Mouse (Mus musculus) CH12.LX (cell line): Measurements from ENCODE around the gene Pcgf1. TPM values are rescaled to one million over a fixed set of nuclear protein-coding genes. Genes with fewer than 3 reads are reported as not detected.
A peak's percentile ranks its signal among the peaks of the same experiment; 100 is the strongest.

Experiments used
- DNase-seq: peaks from one replicate; pipeline ENCODE4 v3.0.0-alpha.2; 2013; ENCODE audit errors: extremely low read depth
- H3K27ac ChIP-seq: 2 replicates; pipeline ENCODE4 v1.5.1; 2012; ENCODE audit warnings: low read depth, mild to moderate bottlenecking, control low read depth, moderate library complexity; ENCODE audit not compliant: insufficient read depth
- H3K27me3 ChIP-seq: replicated peaks from 2 replicates; pipeline ENCODE3; 2012; ENCODE audit warnings: inconsistent platforms
- H3K36me3 ChIP-seq, 2 experiments: replicated peaks in 1 of 2; 2 replicates each; pipeline versions ENCODE3 to v1.6.1; 2012; ENCODE audit warnings: inconsistent platforms in 1 of 2, low read length in 1 of 2, mild to moderate bottlenecking in 1 of 2, mixed read lengths in 1 of 2, moderate library complexity in 1 of 2; ENCODE audit not compliant: control insufficient read depth in 1 of 2, insufficient read depth in 1 of 2
- H3K4me1 ChIP-seq, 2 experiments: 2 replicates each; pipeline ENCODE4 v1.6.1; 2012; ENCODE audit warnings: inconsistent platforms in 1 of 2, moderate library complexity in 1 of 2; ENCODE audit not compliant: insufficient read depth in 2 of 2, control insufficient read depth in 1 of 2
- H3K4me2 ChIP-seq: 2 replicates; pipeline ENCODE4 v1.6.1; 2012; ENCODE audit warnings: low read depth, mild to moderate bottlenecking, control low read depth; ENCODE audit not compliant: poor library complexity, insufficient read depth, severe bottlenecking
- H3K4me3 ChIP-seq, 3 experiments: fragments of 150-350 bp in 1 of 3; sonication (generic) in 1 of 3; replicated peaks in 1 of 3; 2 replicates each; pipeline versions ENCODE3 to v1.5.1; 2011 to 2012; ENCODE audit warnings: low read depth in 2 of 3, low read length in 2 of 3, mild to moderate bottlenecking in 2 of 3, moderate library complexity in 2 of 3, control low read depth in 1 of 3, improper control_type of control experiment in 1 of 3, inconsistent platforms in 1 of 3, mixed read lengths in 1 of 3; ENCODE audit not compliant: poor library complexity in 1 of 3
- H3K79me2 ChIP-seq: replicated peaks from 2 replicates; pipeline ENCODE4 v1.6.1; 2012; ENCODE audit warnings: mild to moderate bottlenecking, moderate library complexity; ENCODE audit not compliant: control insufficient read depth, poor library complexity, insufficient read depth, severe bottlenecking; ENCODE audit errors: extremely low read depth
- H3K9ac ChIP-seq: 2 replicates; pipeline ENCODE4 v1.6.1; 2012; ENCODE audit warnings: low read depth, mild to moderate bottlenecking, control low read depth, moderate library complexity; ENCODE audit not compliant: insufficient read depth
- H3K9me3 ChIP-seq: replicated peaks from 2 replicates; pipeline ENCODE3; 2012; ENCODE audit warnings: low read length, inconsistent platforms, mixed read lengths
- BHLHE40 ChIP-seq: IDR thresholded peaks from 2 replicates; pipeline ENCODE4 v1.6.1; 2011; ENCODE audit warnings: mild to moderate bottlenecking, low read depth, low read length, improper control_type of control experiment
- CHD1 ChIP-seq: IDR thresholded peaks from 2 replicates; pipeline ENCODE4 v1.6.1; 2012; ENCODE audit warnings: low read depth, low read length, improper control_type of control experiment, inconsistent platforms
- CTCF ChIP-seq, 2 experiments: IDR thresholded peaks in 1 of 2; conservative IDR thresholded peaks in 1 of 2; 2 replicates each; pipeline ENCODE4 v1.5.1; 2011 to 2012; ENCODE audit warnings: low read depth in 2 of 2, low read length in 2 of 2, improper control_type of control experiment in 1 of 2, inconsistent platforms in 1 of 2, mild to moderate bottlenecking in 1 of 2, moderate library complexity in 1 of 2
- ELF1 ChIP-seq: IDR thresholded peaks from 2 replicates; pipeline ENCODE4 v1.6.1; 2014; ENCODE audit warnings: low read depth, mild to moderate bottlenecking, inconsistent platforms, low read length, improper control_type of control experiment
- GABPA ChIP-seq: IDR thresholded peaks from 2 replicates; pipeline ENCODE4 v1.6.1; 2012; ENCODE audit warnings: low read depth, low read length, improper control_type of control experiment, inconsistent platforms; ENCODE audit not compliant: insufficient replicate concordance
- HCFC1 ChIP-seq: IDR thresholded peaks from 2 replicates; pipeline ENCODE4 v1.6.1; 2012; ENCODE audit warnings: low read depth, mild to moderate bottlenecking, inconsistent platforms, low read length, improper control_type of control experiment
- IRF4 ChIP-seq: IDR thresholded peaks from 2 replicates; pipeline ENCODE4 v1.6.1; 2014; ENCODE audit warnings: low read depth, mild to moderate bottlenecking, inconsistent platforms, low read length, improper control_type of control experiment
- JUN ChIP-seq: IDR thresholded peaks from 2 replicates; pipeline ENCODE4 v1.6.1; 2011; ENCODE audit warnings: low read depth, mild to moderate bottlenecking, low read length, improper control_type of control experiment, moderate library complexity; ENCODE audit not compliant: insufficient read depth
- JUND ChIP-seq: conservative IDR thresholded peaks from 2 replicates; pipeline ENCODE4 v1.6.1; 2011; ENCODE audit warnings: low read depth, low read length, improper control_type of control experiment
- MAFK ChIP-seq: IDR thresholded peaks from 2 replicates; pipeline ENCODE4 v1.6.1; 2011; ENCODE audit warnings: low read length, improper control_type of control experiment; ENCODE audit not compliant: insufficient replicate concordance
- MAX ChIP-seq: IDR thresholded peaks from 2 replicates; pipeline ENCODE4 v1.6.1; 2011; ENCODE audit warnings: low read length, improper control_type of control experiment
- MAZ ChIP-seq: IDR thresholded peaks from 2 replicates; pipeline ENCODE4 v1.6.1; 2012; ENCODE audit warnings: low read depth, mild to moderate bottlenecking, inconsistent platforms, low read length, improper control_type of control experiment, moderate library complexity
- MEF2A ChIP-seq: IDR thresholded peaks from 2 replicates; pipeline ENCODE4 v1.6.1; 2014; ENCODE audit warnings: low read depth, mild to moderate bottlenecking, inconsistent platforms, low read length, improper control_type of control experiment, borderline replicate concordance
- MXI1 ChIP-seq: IDR thresholded peaks from 2 replicates; pipeline ENCODE4 v1.6.1; 2011; ENCODE audit warnings: mild to moderate bottlenecking, low read depth, low read length, improper control_type of control experiment
- NRF1 ChIP-seq: IDR thresholded peaks from 2 replicates; pipeline ENCODE4 v1.6.1; 2014; ENCODE audit warnings: low read depth, mild to moderate bottlenecking, inconsistent platforms, low read length, improper control_type of control experiment, moderate library complexity
- POLR2A ChIP-seq: IDR thresholded peaks from 2 replicates; pipeline ENCODE4 v1.6.1; 2011; ENCODE audit warnings: low read depth, mild to moderate bottlenecking, improper control_type of control experiment, low read length
- POLR2AphosphoS2 ChIP-seq: IDR thresholded peaks from 2 replicates; pipeline ENCODE4 v1.6.1; 2011; ENCODE audit warnings: low read depth, low read length, improper control_type of control experiment
- SIN3A ChIP-seq: IDR thresholded peaks from 2 replicates; pipeline ENCODE4 v1.6.1; 2012; ENCODE audit warnings: low read length, improper control_type of control experiment, inconsistent platforms
- TBP ChIP-seq: conservative IDR thresholded peaks from 2 replicates; pipeline ENCODE4 v1.6.1; 2011; ENCODE audit warnings: low read depth, low read length, improper control_type of control experiment
- UBTF ChIP-seq: IDR thresholded peaks from 2 replicates; pipeline ENCODE4 v1.6.1; 2012; ENCODE audit warnings: low read depth, mild to moderate bottlenecking, inconsistent platforms, low read length, improper control_type of control experiment, moderate library complexity
- USF1 ChIP-seq: IDR thresholded peaks from 2 replicates; pipeline ENCODE4 v1.6.1; 2014; ENCODE audit warnings: low read depth, mild to moderate bottlenecking, inconsistent platforms, low read length, improper control_type of control experiment
- USF2 ChIP-seq: conservative IDR thresholded peaks from 2 replicates; pipeline ENCODE4 v1.6.1; 2011; ENCODE audit warnings: low read depth, low read length, improper control_type of control experiment
- ZC3H11A ChIP-seq: IDR thresholded peaks from 2 replicates; pipeline ENCODE4 v1.6.1; 2012; ENCODE audit warnings: low read depth, mild to moderate bottlenecking, inconsistent platforms, low read length, improper control_type of control experiment
- ZKSCAN1 ChIP-seq: IDR thresholded peaks from 2 replicates; pipeline ENCODE4 v1.6.1; 2012; ENCODE audit warnings: low read depth, inconsistent platforms, low read length, improper control_type of control experiment, borderline replicate concordance
- ZMIZ1 ChIP-seq: IDR thresholded peaks from 2 replicates; pipeline ENCODE4 v1.6.1; 2012; ENCODE audit warnings: low read depth, mild to moderate bottlenecking, inconsistent platforms, low read length, improper control_type of control experiment
- ZNF384 ChIP-seq: IDR thresholded peaks from 2 replicates; pipeline ENCODE4 v1.6.1; 2012; ENCODE audit warnings: low read depth, low read length, improper control_type of control experiment, inconsistent platforms
- dilution Hi-C: fragments of 300-500 bp; cut with MboI; formaldehyde crosslinking; loops from 2 replicates; pipeline ENCODE4 v1.14.3; 2020; ENCODE audit warnings: low sequenced_read_pairs; ENCODE audit not compliant: extremely low pct_unique_long_range_greater_than_20kb, extremely low pct_ligation_motif_present
- in situ Hi-C: fragments of 300-500 bp; cut with MboI; formaldehyde crosslinking; loops from 3 replicates; pipeline ENCODE4 v1.14.3; 2019; ENCODE audit warnings: low sequenced_read_pairs, low pct_ligation_motif_present, low pct_unique_long_range_greater_than_20kb, mixed read lengths
- polyA plus RNA-seq: library from polyadenylated mRNA; unstranded; fragments of >175 nt; gene quantifications from 2 replicates; pipeline ENCODE4 v1.2.1, GENCODE M21; 2012; ENCODE audit warnings: low read depth; ENCODE audit not compliant: insufficient read length
- total RNA-seq, 2 experiments: library from RNA; depleted of rRNA; stranded (reverse); fragments of 300-350 nt in 1 of 2; fragments of >200 nt in 1 of 2; gene quantifications; 2 replicates each; pipeline ENCODE4 v1.2.3; 2012 to 2014

The Pcgf1 gene
- total and polyA plus RNA-seq, 3 experiments: 12.4 to 16.6 (median 12.5) TPM

- Histone ChIP-seq H3K27ac (no peak overlapping the region), H3K4me2 (no peak overlapping the region), H3K36me3 (peaks cover 11 to 38% of the 10 kb centered on the region in 2 experiments), H3K9me3 (no peaks in the 10 kb centered on the region), H3K27me3 (no peaks in the 10 kb centered on the region), H3K4me3 (no peak overlapping the region), H3K9ac (no peak overlapping the region), H3K4me1 (peaks cover 7 to 21% of the 10 kb centered on the region in 2 experiments; a peak in 3 of 4 replicates), H3K79me2 (no peaks in the 10 kb centered on the region)
- no peak for TF ChIP-seq NRF1
- TF ChIP-seq POLR2AphosphoS2: no peak
- no peak for TF ChIP-seq GABPA
- no peak for TF ChIP-seq ZMIZ1
- no peak for TF ChIP-seq MXI1
- no peak for TF ChIP-seq SIN3A
- no peak for TF ChIP-seq TBP
- no peak for TF ChIP-seq IRF4
- TF ChIP-seq ELF1: no peak
- TF ChIP-seq ZKSCAN1: no peak
- no peak for TF ChIP-seq USF1
- no peak for TF ChIP-seq CTCF (conservative IDR thresholded peaks at IDR 0.05 in 1 of 2, IDR thresholded peaks at IDR 0.05 in 1 of 2; ENCODE audit: low read depth in 2 of 2, low read length in 2 of 2)
- no peak for TF ChIP-seq HCFC1
- no peak for TF ChIP-seq JUN
- TF ChIP-seq BHLHE40: no peak
- no peak for TF ChIP-seq USF2
- no peak for TF ChIP-seq ZNF384
- no peak for TF ChIP-seq JUND
- TF ChIP-seq ZC3H11A: no peak
- no peak for TF ChIP-seq MAZ
- no peak for DNase-seq
- in situ Hi-C loops (no loop called here), dilution Hi-C loops (no loop called here)
Observed at GRCm38 (mm10) chr6:83083497-83083896, 5.8 kb downstream of the Pcgf1 start.

DNA sequence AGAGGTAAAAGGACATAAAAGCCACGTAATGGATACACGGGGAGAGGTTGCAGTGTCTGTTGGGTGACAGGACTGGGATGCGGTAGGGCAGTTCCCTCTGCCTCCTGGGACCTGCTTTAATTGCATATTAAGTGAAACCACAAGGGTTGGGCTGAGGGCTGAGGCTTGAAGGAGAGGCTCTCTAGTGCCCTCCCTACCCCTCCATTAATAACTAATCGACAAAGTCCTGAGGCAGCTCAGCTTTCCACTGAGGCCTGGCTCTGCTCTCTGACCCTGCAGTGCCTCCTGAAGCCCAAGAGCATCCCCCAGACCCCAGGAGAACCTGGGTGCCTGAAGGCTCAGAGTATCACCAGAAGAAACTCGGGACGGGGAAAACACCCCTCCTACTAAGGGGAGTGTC is 6.8 kb downstream of the Pcgf1 start:
- in situ Hi-C loops (no loop called here), dilution Hi-C loops (no loop called here)
- TF ChIP-seq JUND (no peak), SIN3A (no peak), POLR2A (no peak), POLR2AphosphoS2 (no peak), UBTF (no peak), USF1 (no peak), MEF2A (no peak), MAFK (no peak), CHD1 (no peak), ZMIZ1 (no peak), MAX (no peak), ZNF384 (no peak), ZC3H11A (no peak), TBP (no peak)

More for the DNA sequence above, 6.8 kb downstream of the Pcgf1 start:
- H3K9me3 ChIP-seq: no peaks in the 10 kb centered on the region
- H3K36me3 ChIP-seq: peaks cover 11 to 38% of the 10 kb centered on the region in 2 experiments
- H3K79me2 ChIP-seq: no peaks in the 10 kb centered on the region
- no peak overlapping the region for H3K4me2 ChIP-seq
- DNase-seq: peak; percentile 11
- H3K9ac ChIP-seq: no peak overlapping the region
- H3K27ac ChIP-seq: no peak overlapping the region
- H3K4me1 ChIP-seq: peaks cover 6 to 14% of the 10 kb centered on the region in 2 experiments; a peak in 3 of 4 replicates
- H3K4me3 ChIP-seq: no peak overlapping the region
- H3K27me3 ChIP-seq: no peaks in the 10 kb centered on the region
